Mouse (Mus musculus) lung, embryonic 14.5 days (tissue): Measurements from ENCODE around the gene Map4. TPM values are rescaled to one million over a fixed set of nuclear protein-coding genes. Genes with fewer than 3 reads are reported as not detected.

Experiments used
- ATAC-seq: fragments of 200-750 bp; cut with Nextera tagmentation; 2 replicates; pipeline ENCODE4 v1.8.0; 2017; ENCODE audit warnings: mild to moderate bottlenecking, moderate TSS enrichment, moderate library complexity; ENCODE audit not compliant: insufficient read depth
- DNase-seq: peaks from one replicate; pipeline ENCODE4 v3.0.0-alpha.2; 2015
- H3K27ac ChIP-seq: fragments of 300-500 bp; sonication (generic); 2 replicates; pipeline ENCODE4 v1.5.1; 2014; ENCODE audit warnings: low read depth, mild to moderate bottlenecking, moderate library complexity
- H3K27me3 ChIP-seq: fragments of 300-500 bp; sonication (generic); 2 replicates; pipeline ENCODE4 v1.6.1; 2014; ENCODE audit warnings: low read length, control low read depth; ENCODE audit not compliant: insufficient read depth
- H3K36me3 ChIP-seq: fragments of 300-500 bp; sonication (generic); 2 replicates; pipeline ENCODE4 v1.6.1; 2014; ENCODE audit warnings: control low read depth; ENCODE audit not compliant: insufficient read depth
- H3K4me1 ChIP-seq: fragments of 300-500 bp; sonication (generic); 2 replicates; pipeline ENCODE4 v1.6.1; 2014; ENCODE audit warnings: antibody characterized with exemption, control low read depth; ENCODE audit not compliant: insufficient read depth
- H3K4me2 ChIP-seq: fragments of 300-500 bp; sonication (generic); 2 replicates; pipeline ENCODE4 v1.6.1; 2014; ENCODE audit warnings: mild to moderate bottlenecking
- H3K4me3 ChIP-seq: fragments of 300-500 bp; sonication (generic); 2 replicates; pipeline ENCODE4 v1.5.1; 2014; ENCODE audit warnings: low read depth, low read length
- H3K9ac ChIP-seq: fragments of 300-500 bp; sonication (generic); 2 replicates; pipeline ENCODE4 v1.6.1; 2014
- H3K9me3 ChIP-seq: fragments of 300-500 bp; sonication (generic); 2 replicates; pipeline ENCODE4 v1.6.1; 2016; ENCODE audit warnings: low read depth, low read length, control low read depth
- CTCF ChIP-seq: IDR thresholded peaks from 2 replicates; pipeline ENCODE4 v1.5.1; 2016; ENCODE audit warnings: antibody characterized with exemption, low read depth
- WGBS: fragments of 180-500 bp; shearing (Covaris S2); extraction: QIAGEN DNeasy Blood & Tissue Kit; methylation state at CpG from one replicate; pipeline ENCODE4 v1.1.7; 2014; 5-methylcytosine and 5-hydroxymethylcytosine counted together
- polyA plus RNA-seq: library from polyadenylated mRNA; unstranded; fragments of >200 nt; fragmentation: Nextera tagmentation; extraction: Ambion mirVana; gene quantifications from 2 replicates; pipeline ENCODE4 v1.2.1, GENCODE M21; 2014

Gene Map4
- polyA plus RNA-seq, 1 experiment from 2014 or later, result 57.5 TPM

- no peak for TF ChIP-seq CTCF
- DNase-seq, result no peak
- no peak overlapping the region for H3K4me3 ChIP-seq
- no peaks in the 10 kb centered on the region for H3K4me1 ChIP-seq
- H3K9me3 ChIP-seq, result no peaks in the 10 kb centered on the region
- peaks cover 81% of the 10 kb centered on the region for H3K36me3 ChIP-seq
- H3K4me2 ChIP-seq, result no peak overlapping the region
- no peak for ATAC-seq
- no peak overlapping the region for H3K9ac ChIP-seq
- no peak overlapping the region for H3K27ac ChIP-seq
- no peaks in the 10 kb centered on the region for H3K27me3 ChIP-seq
- 82% methylated on average over 3 of the region's 3 CpGs for WGBS
Observed at GRCm38 (mm10) chr9:110081066-110081465, 149.8 kb downstream of the Map4 start.

- no peak for TF ChIP-seq CTCF
- peak; percentile 87 for ATAC-seq
- Histone ChIP-seq H3K4me1 (no peaks in the 10 kb centered on the region), H3K9me3 (no peaks in the 10 kb centered on the region), H3K27me3 (no peaks in the 10 kb centered on the region), H3K4me2 (no peak overlapping the region), H3K9ac (no peak overlapping the region), H3K4me3 (no peak overlapping the region), H3K27ac (peak overlapping the region; percentile 48; the same call in 1 of the 2 replicates), H3K36me3 (peaks cover 98% of the 10 kb centered on the region)
- 69% methylated on average over 25 of the region's 25 CpGs for WGBS
- DNase-seq, result peak; percentile 84
Observed at GRCm38 (mm10) chr9:110084201-110084964, 153.1 kb downstream of the Map4 start.

- TF ChIP-seq CTCF, result no peak
- Histone ChIP-seq H3K9ac (no peak overlapping the region), H3K4me3 (no peak overlapping the region), H3K9me3 (no peaks in the 10 kb centered on the region), H3K36me3 (peaks cover 98% of the 10 kb centered on the region), H3K27ac (no peak overlapping the region), H3K4me1 (no peaks in the 10 kb centered on the region), H3K27me3 (no peaks in the 10 kb centered on the region), H3K4me2 (no peak overlapping the region)
- WGBS, result 89% methylated on average over 8 of the region's 8 CpGs
- ATAC-seq (no peak), DNase-seq (no peak)
Observed at GRCm38 (mm10) chr9:110085693-110086092, 154.4 kb downstream of the Map4 start.

GRCm38 (mm10) chr9:110093303-110093702 is 162.0 kb downstream of the Map4 start:
- no peak for ATAC-seq
- no peaks in the 10 kb centered on the region for H3K9me3 ChIP-seq
- no peaks in the 10 kb centered on the region for H3K4me1 ChIP-seq
- H3K36me3 ChIP-seq, result peaks cover 94% of the 10 kb centered on the region
- H3K9ac ChIP-seq, result no peak overlapping the region
- peak; percentile 15; the same call in 1 of the 2 replicates for TF ChIP-seq CTCF
- H3K4me2 ChIP-seq, result no peak overlapping the region
- WGBS, result 77% methylated on average over 4 of the region's 4 CpGs
- DNase-seq, result no peak
- no peak overlapping the region for H3K4me3 ChIP-seq
- no peak overlapping the region for H3K27ac ChIP-seq
- no peaks in the 10 kb centered on the region for H3K27me3 ChIP-seq

- WGBS, result 96% methylated on average over 4 of the region's 4 CpGs
- H3K27ac ChIP-seq, result no peak overlapping the region
- no peaks in the 10 kb centered on the region for H3K27me3 ChIP-seq
Observed at GRCm38 (mm10) chr9:110094761-110095160, 163.5 kb downstream of the Map4 start.

GRCm38 (mm10) chr9:110097791-110098190 is 166.5 kb downstream of the Map4 start:
- WGBS, result 92% methylated on average over 3 of the region's 3 CpGs
- H3K4me1 ChIP-seq, result no peaks in the 10 kb centered on the region
- H3K9ac ChIP-seq, result no peak overlapping the region
- no peak overlapping the region for H3K4me3 ChIP-seq
- H3K36me3 ChIP-seq, result peaks cover 74% of the 10 kb centered on the region
- no peak for TF ChIP-seq CTCF
- no peaks in the 10 kb centered on the region for H3K27me3 ChIP-seq
- no peak overlapping the region for H3K27ac ChIP-seq
- no peaks in the 10 kb centered on the region for H3K9me3 ChIP-seq
- DNase-seq, result no peak
- H3K4me2 ChIP-seq, result no peak overlapping the region
- no peak for ATAC-seq

More at GRCm38 (mm10) chr9:110094761-110095160, 163.5 kb downstream of the Map4 start:
- no peak for TF ChIP-seq CTCF
- H3K9me3 ChIP-seq, result no peaks in the 10 kb centered on the region
- no peak overlapping the region for H3K4me3 ChIP-seq
- H3K4me2 ChIP-seq, result no peak overlapping the region
- H3K4me1 ChIP-seq, result no peaks in the 10 kb centered on the region
- peaks cover 94% of the 10 kb centered on the region for H3K36me3 ChIP-seq
- no peak overlapping the region for H3K9ac ChIP-seq
- DNase-seq (no peak), ATAC-seq (0 out of 2 replicates have a peak, but pooled peaks have one; percentile 9)
